Mouse (Mus musculus) cerebellum, postnatal 4 days (tissue): ENCODE results near the gene Adamts16.
"Not testable (repeated sequence)": the region's sequence is repeated elsewhere in the genome, so short reads cannot be mapped to it uniquely, and the experiment has no call there.

Experiments
- DNase-seq, 2 experiments: peaks; one replicate each; pipeline ENCODE4 v3.0.0; 2022; ENCODE audit warnings: low spot score in 2 of 2, mixed read lengths in 1 of 2

Gene Adamts16

DNA sequence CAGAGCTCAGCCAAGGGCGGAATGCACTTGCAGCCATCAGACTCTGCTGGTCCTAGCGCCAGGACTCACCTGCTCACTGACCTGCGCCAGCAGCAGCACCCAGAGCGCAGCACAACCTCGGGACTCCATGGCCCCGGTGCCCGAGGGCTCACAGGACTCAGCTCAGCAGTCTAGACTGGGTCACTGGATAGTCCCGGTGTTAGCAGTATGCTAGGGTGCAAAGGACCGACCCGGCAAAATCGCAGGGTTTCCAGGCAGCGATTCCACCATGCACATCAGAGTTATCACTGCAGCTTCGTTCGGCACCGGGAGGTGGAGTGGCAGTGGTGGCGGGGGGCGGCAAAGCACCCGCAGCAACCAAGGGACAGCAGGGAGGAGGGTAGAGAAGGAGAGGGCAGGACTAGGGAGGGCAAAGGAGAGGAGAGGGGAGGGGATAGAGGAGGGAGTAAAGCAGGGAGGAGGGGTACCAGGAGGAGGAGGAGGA, at the start of gene Adamts16:
Gene Adamts16 (minus strand): TSS at position 391 of the 484 bp plus-strand sequence.
- peak in 1 of 2 experiments; percentile 7 for DNase-seq

- no peak for DNase-seq
Measured at GRCm38 (mm10) chr13:70887136-70887535, 45.5 kb upstream of the Adamts16 start.

DNA sequence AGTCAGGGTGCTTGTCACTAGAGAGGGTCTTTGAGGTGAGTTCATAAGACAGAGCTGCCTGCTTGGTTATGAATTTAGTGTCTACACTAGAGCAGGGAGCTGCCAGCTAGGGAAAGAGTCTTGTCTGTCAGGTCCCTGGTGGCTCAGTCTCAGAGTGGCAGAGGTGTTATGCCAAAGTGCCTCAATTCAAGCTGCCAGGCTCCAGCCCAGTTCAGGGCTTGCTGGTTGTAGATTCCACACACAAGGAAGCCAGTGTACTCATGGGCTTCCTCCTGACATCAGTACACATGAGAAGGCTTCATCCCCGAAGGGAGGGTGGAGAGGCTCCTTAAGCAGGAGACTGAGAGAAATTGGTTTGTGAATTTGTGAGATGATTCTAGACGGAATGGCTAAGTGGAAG, 43.4 kb upstream of the Adamts16 start:
- DNase-seq, result no peak

DNA sequence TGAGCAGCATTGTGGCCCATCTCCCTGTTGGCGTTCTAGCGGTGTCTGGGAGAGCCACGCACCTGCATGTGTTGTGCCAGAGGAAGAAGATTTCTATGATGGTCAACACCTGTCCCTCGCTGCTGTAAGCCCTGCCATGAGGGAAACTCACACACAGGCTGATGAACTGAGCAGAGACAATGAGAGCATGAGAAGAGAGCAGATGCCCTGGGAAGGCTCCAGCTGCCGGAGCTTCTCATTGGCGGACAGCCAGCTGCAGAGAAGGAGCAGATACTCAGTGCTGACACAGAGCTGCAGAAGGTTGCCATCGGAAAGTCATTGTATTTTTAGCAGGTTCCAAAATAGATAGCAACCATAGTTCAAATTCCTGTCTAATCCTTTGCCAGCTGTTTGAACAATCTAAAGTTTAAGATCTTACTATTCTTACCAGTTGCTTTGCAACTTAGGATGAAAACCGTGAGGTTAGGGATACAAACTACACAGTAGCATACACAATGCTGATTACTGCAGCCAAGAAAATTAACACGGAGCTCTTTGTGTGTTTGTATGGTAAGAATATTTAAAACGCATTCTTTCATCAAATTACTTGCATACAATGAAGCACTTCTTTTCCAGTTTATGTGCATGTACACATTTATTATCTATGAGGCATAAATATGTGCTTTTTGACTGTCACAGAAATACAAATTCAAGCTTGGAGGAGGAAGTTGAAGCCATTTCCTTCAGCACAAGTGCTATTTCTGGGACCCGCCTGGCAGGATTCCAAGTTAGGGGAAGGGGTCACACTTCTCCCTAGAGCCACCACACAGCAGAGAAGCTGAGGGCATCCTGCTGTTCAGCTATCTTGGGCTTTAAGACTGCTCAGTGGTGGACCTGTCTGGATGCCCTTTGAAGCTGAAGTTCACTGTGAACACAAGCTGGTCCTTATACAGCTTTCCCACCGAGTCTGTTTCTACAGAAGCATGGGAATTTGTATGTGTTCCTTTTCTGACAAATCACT, 42.6 kb upstream of the Adamts16 start:
- peak; percentile 56 to 84 for DNase-seq

- not testable (repeated sequence) for DNase-seq
Measured at GRCm38 (mm10) chr13:70879971-70880370, 38.4 kb upstream of the Adamts16 start.

- no peak for DNase-seq
Measured at GRCm38 (mm10) chr13:70877550-70877913, 35.9 kb upstream of the Adamts16 start.

DNA sequence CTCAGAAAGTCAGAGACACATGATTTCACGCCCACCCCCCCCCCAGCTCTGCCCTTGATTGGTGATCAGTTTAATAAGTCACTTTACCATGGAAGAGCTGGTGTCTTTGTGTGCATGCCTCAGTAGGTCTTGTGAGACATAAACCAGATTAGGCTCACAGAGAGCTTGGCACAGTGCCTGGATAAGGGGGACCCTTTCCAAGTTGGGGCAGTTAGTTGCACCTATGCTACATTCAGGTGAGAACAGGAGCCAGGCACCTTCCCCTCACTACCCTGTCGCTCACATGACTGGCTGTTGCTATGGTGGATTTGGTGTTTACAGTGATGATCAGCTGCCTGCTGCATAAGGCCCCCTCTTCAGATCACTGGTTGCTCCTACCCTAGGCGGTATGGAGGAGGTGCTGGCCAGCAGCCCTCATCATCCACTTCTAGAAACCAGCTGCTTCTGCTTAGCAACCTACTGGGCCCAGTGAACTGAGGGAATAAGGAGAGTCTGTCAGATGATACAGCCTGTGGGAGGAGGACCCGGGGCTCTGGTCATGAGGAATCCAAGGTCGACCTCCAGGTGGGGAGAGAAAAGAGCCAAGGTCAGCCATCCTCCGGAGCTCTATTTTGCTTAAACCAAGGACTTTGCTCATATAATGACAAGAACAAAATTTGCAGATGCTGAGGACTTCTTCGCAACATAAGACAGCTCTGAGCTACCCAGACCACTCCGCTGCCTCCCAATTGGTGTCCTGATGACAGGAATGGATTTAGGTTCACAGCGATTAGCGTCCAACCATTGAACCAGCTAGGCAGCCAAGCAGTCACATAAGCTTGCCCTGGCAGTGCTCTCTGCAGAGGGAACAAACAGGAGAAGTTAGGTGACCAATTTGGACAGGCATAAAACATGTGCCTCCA, 35.3 kb upstream of the Adamts16 start:
- peak in 1 of 2 experiments; percentile 48 for DNase-seq

GRCm38 (mm10) chr13:70875411-70875949, 33.9 kb upstream of the Adamts16 start:
- DNase-seq, result no peak

GRCm38 (mm10) chr13:70874741-70875140, 33.1 kb upstream of the Adamts16 start:
- no peak for DNase-seq

DNA sequence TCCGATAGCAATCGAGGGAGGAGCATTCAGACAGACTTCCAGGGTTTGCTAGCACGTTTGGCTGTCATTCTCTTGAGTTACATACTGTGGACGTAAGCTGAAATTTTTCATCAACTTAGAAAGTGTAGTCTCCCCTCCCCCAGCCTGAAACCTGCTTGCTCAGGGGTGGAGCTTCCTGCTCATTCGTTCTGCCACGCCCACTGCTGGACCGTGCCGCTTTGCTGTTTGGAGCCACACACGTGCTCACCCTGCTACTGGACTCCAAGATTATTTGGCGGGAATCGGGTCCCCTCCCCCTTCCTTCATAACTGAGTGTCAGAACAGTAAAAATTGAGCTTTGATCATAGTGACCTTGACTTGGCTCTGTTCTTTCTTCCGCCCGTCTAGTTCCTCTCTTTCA, 32.2 kb upstream of the Adamts16 start:
- DNase-seq, result not testable (repeated sequence)

- no peak for DNase-seq
Measured at GRCm38 (mm10) chr13:70871049-70871448, 29.4 kb upstream of the Adamts16 start.

DNA sequence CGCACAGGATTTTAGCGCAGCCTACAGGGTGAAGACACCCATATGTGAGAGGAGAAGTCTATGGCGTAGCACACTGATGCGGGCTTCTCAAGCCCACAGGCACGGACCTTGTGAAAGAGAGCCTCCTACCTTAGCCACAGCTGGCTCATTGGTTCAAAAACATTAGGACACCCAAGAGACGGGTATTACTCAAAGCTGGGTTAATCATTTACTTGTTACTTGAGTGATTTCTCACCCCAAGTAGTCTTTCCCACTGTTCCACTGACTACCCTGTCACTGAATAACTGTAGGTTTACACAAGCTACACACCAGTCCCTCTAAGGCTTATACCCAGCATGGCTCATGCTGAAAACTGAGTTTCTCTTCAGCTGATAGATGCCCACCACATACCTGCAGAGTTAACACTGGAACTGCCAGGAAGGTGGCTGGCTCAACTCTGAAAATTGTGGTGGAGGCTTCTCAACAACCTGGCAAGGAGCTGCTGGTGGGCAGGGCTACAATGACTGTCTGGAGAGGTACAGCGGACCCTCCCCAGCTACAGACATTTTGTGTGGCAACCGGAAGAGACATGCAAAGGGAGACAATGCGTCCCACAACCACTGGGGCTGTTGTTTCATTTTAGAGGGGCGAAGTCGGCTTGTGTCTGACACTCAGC, 25.5 kb upstream of the Adamts16 start:
- DNase-seq, result no peak

DNA sequence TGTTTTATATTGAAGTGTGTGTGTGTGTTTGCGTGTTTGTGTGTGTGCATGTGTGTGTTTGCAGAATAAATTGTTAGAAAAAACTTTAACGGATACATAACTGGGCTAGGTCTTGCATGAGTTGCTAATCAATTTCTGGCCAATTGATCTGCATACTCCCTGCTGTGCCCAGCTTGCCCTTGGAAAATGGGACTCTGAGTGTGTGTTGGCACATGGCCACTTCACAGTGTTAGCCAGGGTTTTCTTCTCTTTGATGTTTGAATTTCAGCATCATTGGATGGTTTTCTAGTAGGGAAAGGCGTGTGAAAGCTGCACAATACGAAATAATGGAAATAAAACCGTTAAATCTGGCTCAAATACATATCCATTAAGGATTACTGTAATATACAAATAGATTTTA, 24.3 kb upstream of the Adamts16 start:
- DNase-seq, result no peak

GRCm38 (mm10) chr13:70862162-70862908, 20.7 kb upstream of the Adamts16 start:
- no peak for DNase-seq

- no peak for DNase-seq
Measured at GRCm38 (mm10) chr13:70853601-70854000, 12.0 kb upstream of the Adamts16 start.

GRCm38 (mm10) chr13:70846933-70847332, 5.3 kb upstream of the Adamts16 start:
- no peak for DNase-seq

DNA sequence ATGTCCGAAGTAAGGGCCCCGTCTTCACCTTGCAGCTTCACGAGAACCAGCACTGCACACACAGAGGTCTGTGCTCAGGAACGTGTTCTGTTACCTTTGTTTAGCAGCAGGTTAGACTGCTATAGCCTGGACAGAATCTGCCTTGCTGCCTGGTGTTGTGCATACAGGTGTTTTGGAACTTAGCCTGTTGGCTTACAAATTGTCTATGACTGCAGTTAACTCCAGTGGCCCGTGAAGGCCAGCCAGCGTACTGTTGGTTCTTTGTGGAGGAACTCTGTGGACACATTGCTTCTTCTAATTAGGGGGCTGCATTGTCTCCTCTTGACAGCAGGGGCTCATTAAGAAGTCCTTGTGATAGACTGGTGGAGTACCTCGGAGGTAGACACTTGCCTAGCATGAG, 3.9 kb upstream of the Adamts16 start:
- no peak for DNase-seq

GRCm38 (mm10) chr13:70842126-70842525, 515 bp upstream of the Adamts16 start:
- no peak for DNase-seq

DNA sequence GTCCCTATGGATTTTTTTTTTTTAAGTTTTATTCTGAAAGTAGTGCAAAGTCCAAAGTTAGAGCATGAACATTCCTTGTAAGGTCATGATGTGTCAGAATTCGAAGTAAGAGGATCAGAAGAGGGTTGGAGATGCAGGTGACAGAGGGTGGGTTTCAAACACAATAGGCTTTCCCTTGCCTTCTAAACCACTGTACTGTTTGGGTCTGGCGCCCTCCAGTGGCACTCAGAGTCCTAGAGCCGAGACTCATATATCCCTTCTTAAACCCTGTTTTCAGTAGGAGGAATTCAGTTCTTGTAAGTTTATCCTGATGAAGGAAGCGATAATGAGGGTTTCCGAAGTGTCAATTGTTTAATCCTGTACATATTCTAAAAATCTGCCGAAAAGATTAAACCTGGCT, 1.4 kb downstream of the Adamts16 start:
- DNase-seq, result peak; percentile 64 to 82

GRCm38 (mm10) chr13:70837571-70837970, 4.0 kb downstream of the Adamts16 start:
- no peak for DNase-seq

GRCm38 (mm10) chr13:70836246-70836645, 5.4 kb downstream of the Adamts16 start:
- no peak for DNase-seq
